Mouse (Mus musculus) lung, postnatal 0 days (tissue): ENCODE results near the gene Cul4a.

Experiments used
- CTCF ChIP-seq: IDR thresholded peaks from 2 replicates; pipeline ENCODE4 v1.5.1; 2016; ENCODE audit warnings: antibody characterized with exemption, mild to moderate bottlenecking
- EP300 ChIP-seq: IDR thresholded peaks from 2 replicates; pipeline ENCODE4 v1.6.1; 2016; ENCODE audit warnings: antibody characterized with exemption, mild to moderate bottlenecking, control low read depth

DNA sequence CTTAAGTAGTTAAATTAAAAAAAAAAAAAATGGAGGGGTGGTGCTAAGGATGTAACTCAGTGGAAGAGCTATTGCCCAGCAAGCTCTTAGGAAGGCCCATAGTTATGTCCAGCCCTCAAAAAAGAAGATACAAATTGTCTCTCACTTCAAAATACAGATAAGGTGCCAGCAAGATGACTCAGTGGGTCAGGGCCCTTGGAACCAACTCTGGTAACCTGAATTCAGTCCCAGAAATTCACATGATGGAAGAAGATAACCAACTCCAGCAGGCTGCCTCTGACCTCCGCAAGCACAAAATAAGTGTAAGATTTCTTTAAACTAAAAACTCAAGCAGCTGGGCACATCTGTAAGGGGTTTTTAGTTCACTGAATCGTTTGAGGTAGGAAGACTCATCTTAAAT is 43.1 kb downstream of the Cul4a start:
- no peak for TF ChIP-seq CTCF
- TF ChIP-seq EP300, result no peak
